Mouse (Mus musculus) liver, embryonic 11.5 days (tissue): ENCODE measurements around the gene Slc2a12. TPM values are rescaled to one million over a fixed set of nuclear protein-coding genes. Genes with fewer than 3 reads are reported as not detected.

Experiments
- ATAC-seq: fragments of 200-750 bp; cut with Nextera tagmentation; replicated peaks from 2 replicates; pipeline ENCODE4 v1.8.0; 2017; ENCODE audit warnings: moderate number of reproducible peaks, mild to moderate bottlenecking, moderate TSS enrichment, moderate library complexity; ENCODE audit not compliant: low FRiP score
- DNase-seq: peaks from one replicate; pipeline ENCODE4 v3.0.0-alpha.2; 2017; ENCODE audit warnings: low spot score
- H3K27ac ChIP-seq: fragments of 300-500 bp; sonication (generic); 2 replicates; pipeline ENCODE4 v1.5.1; 2014; ENCODE audit warnings: mild to moderate bottlenecking, low read depth, low read length, control low read depth
- H3K27me3 ChIP-seq: fragments of 300-500 bp; sonication (generic); replicated peaks from 2 replicates; pipeline ENCODE4 v1.6.1; 2014; ENCODE audit warnings: low read length, mixed read lengths; ENCODE audit not compliant: control insufficient read depth, insufficient read depth
- H3K36me3 ChIP-seq: fragments of 300-500 bp; sonication (generic); 2 replicates; pipeline ENCODE4 v1.6.1; 2014; ENCODE audit warnings: mild to moderate bottlenecking, low read length, moderate library complexity, mixed read lengths; ENCODE audit not compliant: control insufficient read depth, insufficient read depth
- H3K4me1 ChIP-seq: fragments of 300-500 bp; sonication (generic); replicated peaks from 2 replicates; pipeline ENCODE4 v1.6.1; 2014; ENCODE audit warnings: low read length, mixed read lengths; ENCODE audit not compliant: control insufficient read depth, insufficient read depth
- H3K4me2 ChIP-seq: fragments of 300-500 bp; sonication (generic); 2 replicates; pipeline ENCODE4 v1.6.1; 2014; ENCODE audit warnings: mild to moderate bottlenecking, control low read depth, moderate library complexity
- H3K4me3 ChIP-seq: fragments of 300-500 bp; sonication (generic); 2 replicates; pipeline ENCODE4 v1.5.1; 2014; ENCODE audit warnings: low read depth, low read length, control low read depth
- H3K9ac ChIP-seq: fragments of 300-500 bp; sonication (generic); 2 replicates; pipeline ENCODE4 v1.6.1; 2014; ENCODE audit warnings: low read depth, low read length, control low read depth
- H3K9me3 ChIP-seq: fragments of 300-500 bp; sonication (generic); 2 replicates; pipeline ENCODE4 v1.6.1; 2016; ENCODE audit warnings: low read length, inconsistent platforms, mixed read lengths; ENCODE audit not compliant: control insufficient read depth
- WGBS: fragments of 180-500 bp; shearing (Covaris S2); extraction: QIAGEN DNeasy Blood & Tissue Kit; methylation state at CpG from one replicate; pipeline ENCODE4 v1.1.7; 2014; 5-methylcytosine and 5-hydroxymethylcytosine counted together
- polyA plus RNA-seq: library from polyadenylated mRNA; unstranded; fragments of >200 nt; fragmentation: Nextera tagmentation; extraction: Ambion mirVana; gene quantifications from 2 replicates; pipeline ENCODE4 v1.2.1, GENCODE M21; 2014

Gene Slc2a12
- polyA plus RNA-seq, 1 experiment from 2014 or later: 0.32 TPM

DNA sequence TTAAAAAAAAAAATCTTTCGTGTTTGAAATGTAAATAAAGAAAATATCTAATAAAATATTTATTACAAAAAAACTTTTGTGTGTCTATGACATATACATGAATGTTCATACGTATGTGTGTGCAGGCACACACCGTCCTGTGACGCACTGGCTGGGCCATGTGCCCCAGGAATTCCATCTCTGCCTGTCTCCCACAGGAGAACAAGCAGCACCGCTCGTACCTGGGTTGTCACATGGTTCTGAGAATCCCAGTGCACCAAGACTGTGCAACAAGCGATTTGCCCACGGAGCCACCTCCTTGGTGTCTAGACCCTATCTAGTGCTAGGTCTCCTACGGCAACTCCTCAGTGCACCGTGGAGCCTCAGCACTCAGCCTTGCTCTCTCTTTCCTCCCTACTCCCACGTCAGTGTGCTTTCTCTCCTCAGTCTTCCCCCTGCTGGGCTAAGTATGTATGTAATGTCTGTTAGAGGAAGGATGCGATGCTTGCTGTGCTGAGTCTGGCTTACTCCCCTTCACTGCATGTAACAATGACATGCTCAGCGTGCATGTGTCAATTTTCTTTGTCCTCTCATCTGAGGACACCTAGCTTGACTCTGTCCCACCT is 65.5 kb downstream of the Slc2a12 start:
- Histone ChIP-seq H3K4me2 (no peak overlapping the region), H3K36me3 (peaks cover 7% of the 10 kb centered on the region), H3K4me1 (no peaks in the 10 kb centered on the region), H3K27me3 (no peaks in the 10 kb centered on the region), H3K9me3 (no peaks in the 10 kb centered on the region), H3K4me3 (no peak overlapping the region), H3K27ac (no peak overlapping the region), H3K9ac (no peak overlapping the region)
- no peak for DNase-seq
- WGBS: 91% methylated on average over 13 of the region's 13 CpGs
- ATAC-seq: no peak

DNA sequence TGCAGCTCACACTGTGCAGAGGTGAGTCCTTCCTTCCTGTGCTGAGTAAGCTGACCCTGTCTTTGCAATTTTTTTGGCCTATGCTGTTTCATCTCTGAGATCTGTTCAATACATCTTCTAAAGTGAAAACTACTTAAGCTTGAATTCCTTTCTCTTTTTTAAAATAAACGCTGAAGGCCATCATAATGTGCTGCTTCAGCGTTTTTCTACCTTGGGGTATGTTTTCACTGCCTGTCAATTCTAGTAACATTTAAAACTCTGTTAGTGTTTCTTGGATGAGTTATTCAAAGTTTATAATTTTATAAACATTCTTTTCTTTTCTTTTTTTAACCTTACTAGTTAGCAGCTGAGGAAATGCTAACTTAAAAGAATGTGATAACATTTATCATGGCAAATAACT is 68.1 kb downstream of the Slc2a12 start:
- DNase-seq (no peak), ATAC-seq (no peak)
- Histone ChIP-seq H3K4me1 (no peaks in the 10 kb centered on the region), H3K9ac (no peak overlapping the region), H3K4me3 (no peak overlapping the region), H3K4me2 (no peak overlapping the region), H3K27ac (no peak overlapping the region), H3K9me3 (no peaks in the 10 kb centered on the region), H3K27me3 (no peaks in the 10 kb centered on the region), H3K36me3 (no peaks in the 10 kb centered on the region; the same call in none of the 2 replicates)
- 78% methylated on average over 2 of the region's 2 CpGs for WGBS

DNA sequence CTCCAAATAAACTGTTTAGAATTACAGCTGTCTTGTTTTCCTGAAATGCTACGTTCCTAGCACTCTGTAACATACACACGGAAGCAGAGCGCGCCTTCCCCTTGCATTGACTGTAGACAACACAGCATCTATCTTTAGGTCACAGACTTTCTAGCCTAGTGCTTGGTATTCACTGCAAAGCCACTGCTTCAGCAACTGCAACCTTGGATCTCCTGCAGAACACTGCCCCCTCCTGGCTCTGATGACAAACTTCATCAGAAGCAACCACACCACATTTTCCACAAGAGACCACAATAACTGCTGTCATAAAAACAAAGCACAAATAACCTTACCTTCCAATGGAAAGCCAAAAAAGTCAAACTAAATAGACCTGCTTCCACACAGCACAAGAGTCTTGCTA is 69.7 kb downstream of the Slc2a12 start:
- no peak overlapping the region for H3K4me2 ChIP-seq
- no peaks in the 10 kb centered on the region; the same call in none of the 2 replicates for H3K36me3 ChIP-seq
- DNase-seq (no peak), ATAC-seq (0 out of 2 replicates have a peak, but pooled peaks have one; percentile 29)
- H3K4me3 ChIP-seq: no peak overlapping the region
- H3K27ac ChIP-seq: no peak overlapping the region
- no peaks in the 10 kb centered on the region for H3K9me3 ChIP-seq
- 82% methylated on average over 4 of the region's 4 CpGs for WGBS
- H3K27me3 ChIP-seq: no peaks in the 10 kb centered on the region
- no peaks in the 10 kb centered on the region for H3K4me1 ChIP-seq
- no peak overlapping the region for H3K9ac ChIP-seq

DNA sequence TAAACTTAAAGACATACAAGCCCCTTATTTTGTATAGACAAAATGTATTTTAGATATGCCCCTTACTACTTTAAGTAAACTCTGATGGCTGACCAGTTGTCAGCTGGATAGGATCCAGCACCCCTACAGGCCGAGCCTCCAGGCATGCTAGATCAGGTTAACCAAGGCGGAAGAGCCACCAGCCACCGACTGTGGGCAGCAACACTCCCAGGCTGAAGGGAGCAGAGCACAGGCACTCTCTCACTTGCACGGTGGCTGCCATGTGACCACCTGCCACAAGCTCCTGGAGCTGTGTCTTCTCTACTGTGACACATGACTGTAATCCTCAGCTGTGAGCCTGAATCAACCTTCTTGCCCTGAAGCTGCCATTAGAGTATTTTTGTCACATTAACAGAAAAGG is 73.7 kb downstream of the Slc2a12 start:
- H3K27ac ChIP-seq: no peak overlapping the region
- no peaks in the 10 kb centered on the region for H3K9me3 ChIP-seq
- H3K4me3 ChIP-seq: no peak overlapping the region
- H3K36me3 ChIP-seq: no peaks in the 10 kb centered on the region
- WGBS: 52% methylated on average over 4 of the region's 4 CpGs
- peaks cover 6% of the 10 kb centered on the region; the same call in 1 of the 2 replicates for H3K4me1 ChIP-seq
- H3K9ac ChIP-seq: no peak overlapping the region
- ATAC-seq: 0 out of 2 replicates have a peak, but pooled peaks have one; percentile 53
- no peak for DNase-seq
- no peak overlapping the region for H3K4me2 ChIP-seq
- H3K27me3 ChIP-seq: no peaks in the 10 kb centered on the region

DNA sequence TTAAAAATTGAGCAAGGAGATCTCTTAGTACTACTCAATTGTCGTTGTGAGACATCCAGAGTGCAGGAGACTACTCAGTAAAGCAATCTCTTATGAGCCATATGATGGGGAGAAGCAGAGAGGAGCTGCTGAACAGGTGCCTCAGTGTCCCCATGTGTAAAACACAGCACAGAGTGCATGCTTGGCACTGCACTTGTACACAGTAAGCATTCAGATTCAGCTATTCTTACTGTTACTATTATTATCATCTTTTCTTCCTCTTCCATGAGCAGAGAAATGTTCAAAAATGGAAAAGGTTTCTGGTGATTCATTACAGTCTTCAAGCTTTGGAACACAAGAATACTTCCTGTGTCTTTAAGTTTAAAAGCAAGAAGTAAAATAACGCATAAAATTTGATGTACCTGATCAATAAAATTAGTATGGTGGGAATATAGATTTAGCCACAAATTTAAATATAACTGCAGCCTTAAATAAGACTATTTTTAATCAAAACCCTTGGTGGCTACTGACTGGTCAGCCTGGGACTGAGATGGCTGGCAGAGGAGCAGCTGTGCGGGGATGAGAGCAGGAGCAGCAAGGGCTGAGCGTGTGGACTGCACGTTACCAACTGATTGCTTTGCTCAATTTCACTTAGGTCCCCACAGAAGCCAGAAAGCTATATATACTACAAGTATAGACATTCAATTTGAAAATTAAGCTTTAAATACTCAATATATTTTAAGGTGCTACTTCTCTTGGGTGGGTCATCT is 76.1 kb downstream of the Slc2a12 start:
- DNase-seq: no peak
- Histone ChIP-seq H3K27ac (no peak overlapping the region), H3K27me3 (no peaks in the 10 kb centered on the region), H3K36me3 (no peaks in the 10 kb centered on the region), H3K4me3 (no peak overlapping the region), H3K9ac (no peak overlapping the region), H3K4me1 (peaks cover 14% of the 10 kb centered on the region), H3K9me3 (no peaks in the 10 kb centered on the region), H3K4me2 (no peak overlapping the region)
- 89% methylated on average over 5 of the region's 5 CpGs for WGBS
- ATAC-seq: no peak

DNA sequence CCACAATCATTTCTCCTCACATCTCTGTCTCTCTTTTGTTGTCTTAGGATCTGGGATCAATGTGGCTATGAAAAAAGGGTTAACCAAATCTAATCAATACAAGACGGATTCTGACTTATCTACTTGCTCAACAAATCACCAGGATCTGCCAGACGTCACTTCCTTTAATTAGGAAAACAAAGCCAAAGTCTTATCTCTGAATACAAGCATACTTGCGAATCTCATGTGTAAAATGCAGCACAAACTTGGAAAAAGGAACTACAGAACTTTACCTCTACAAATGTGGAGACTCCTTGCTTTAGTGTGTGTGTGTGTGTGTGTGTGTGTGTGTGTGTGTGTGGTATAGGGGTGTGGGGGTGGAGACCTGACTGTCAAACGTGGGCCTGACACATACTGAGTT is 80.4 kb downstream of the Slc2a12 start:
- no peak for ATAC-seq

DNA sequence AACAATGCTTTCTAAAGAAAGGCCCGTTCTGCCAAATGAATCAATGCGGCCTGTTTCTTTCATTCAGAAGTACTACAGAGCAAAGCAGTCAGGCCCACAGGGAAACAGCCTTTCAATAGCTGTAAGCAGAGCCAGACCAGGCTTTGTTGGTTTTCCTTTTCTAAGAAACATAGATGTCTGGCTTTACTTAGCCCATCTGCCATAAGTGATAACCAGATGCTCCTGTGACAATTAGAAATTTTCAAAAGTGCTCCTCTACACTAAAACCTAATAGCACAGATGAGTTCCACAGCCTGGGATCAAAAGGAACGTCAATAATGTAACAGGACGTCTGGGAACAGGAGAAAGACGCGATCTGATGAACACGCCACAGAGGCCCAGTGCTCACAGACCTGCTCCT is 81.5 kb downstream of the Slc2a12 start:
- H3K9ac ChIP-seq: no peak overlapping the region
- no peak overlapping the region for H3K4me3 ChIP-seq
- ATAC-seq: no peak
- H3K4me2 ChIP-seq: peak overlapping the region; percentile 14; the same call in 1 of the 2 replicates
- H3K27me3 ChIP-seq: no peaks in the 10 kb centered on the region
- no peaks in the 10 kb centered on the region for H3K9me3 ChIP-seq
- H3K4me1 ChIP-seq: peaks cover 29% of the 10 kb centered on the region
- no peak overlapping the region for H3K27ac ChIP-seq
- DNase-seq: no peak
- no peaks in the 10 kb centered on the region for H3K36me3 ChIP-seq
- WGBS: 82% methylated on average over 7 of the region's 7 CpGs

More for the DNA sequence above, 80.4 kb downstream of the Slc2a12 start:
- no peak overlapping the region for H3K4me2 ChIP-seq
- WGBS: 30% methylated on average over 4 of the region's 4 CpGs
- H3K27me3 ChIP-seq: no peaks in the 10 kb centered on the region
- H3K27ac ChIP-seq: no peak overlapping the region
- no peaks in the 10 kb centered on the region for H3K36me3 ChIP-seq
- peaks cover 35% of the 10 kb centered on the region for H3K4me1 ChIP-seq
- H3K9me3 ChIP-seq: no peaks in the 10 kb centered on the region
- H3K4me3 ChIP-seq: no peak overlapping the region
- H3K9ac ChIP-seq: no peak overlapping the region
- no peak for DNase-seq

DNA sequence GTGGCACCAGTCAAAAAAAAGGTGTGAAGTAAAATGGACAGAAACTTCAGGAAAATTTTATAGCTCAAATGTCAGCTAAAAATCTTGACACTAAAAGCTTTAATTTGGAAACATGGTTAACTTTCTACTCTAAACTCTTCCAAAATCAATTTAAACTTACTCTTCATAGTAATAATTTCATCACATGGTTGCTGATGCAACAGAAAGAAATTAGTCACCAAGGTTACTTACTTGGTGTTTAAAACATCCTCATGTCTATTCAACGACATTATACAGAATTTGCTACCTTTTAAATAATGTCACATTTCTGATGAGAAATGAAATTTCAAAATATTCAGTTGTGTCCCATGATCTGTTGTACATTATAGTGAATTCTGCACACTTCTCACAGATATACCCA is 83.4 kb downstream of the Slc2a12 start:
- Histone ChIP-seq H3K4me3 (no peak overlapping the region), H3K9ac (no peak overlapping the region), H3K27me3 (no peaks in the 10 kb centered on the region), H3K27ac (no peak overlapping the region), H3K36me3 (no peaks in the 10 kb centered on the region), H3K4me1 (peaks cover 33% of the 10 kb centered on the region), H3K4me2 (no peak overlapping the region), H3K9me3 (no peaks in the 10 kb centered on the region)
- no peak for DNase-seq
- ATAC-seq: no peak
- WGBS: 82% methylated on average over 1 of the region's 1 CpGs
